Mouse (Mus musculus): Measurements from ENCODE around the gene Shank1. TPM values are rescaled to one million over a fixed set of nuclear protein-coding genes. Genes with fewer than 3 reads are reported as not detected.
"Not testable (repeated sequence)": the region's sequence is repeated elsewhere in the genome, so short reads cannot be mapped to it uniquely, and the experiment has no call there.

The Shank1 gene
- total and polyA plus RNA-seq, 3 experiments = 0.12 to 3.9 TPM; not detected in 1

DNA sequence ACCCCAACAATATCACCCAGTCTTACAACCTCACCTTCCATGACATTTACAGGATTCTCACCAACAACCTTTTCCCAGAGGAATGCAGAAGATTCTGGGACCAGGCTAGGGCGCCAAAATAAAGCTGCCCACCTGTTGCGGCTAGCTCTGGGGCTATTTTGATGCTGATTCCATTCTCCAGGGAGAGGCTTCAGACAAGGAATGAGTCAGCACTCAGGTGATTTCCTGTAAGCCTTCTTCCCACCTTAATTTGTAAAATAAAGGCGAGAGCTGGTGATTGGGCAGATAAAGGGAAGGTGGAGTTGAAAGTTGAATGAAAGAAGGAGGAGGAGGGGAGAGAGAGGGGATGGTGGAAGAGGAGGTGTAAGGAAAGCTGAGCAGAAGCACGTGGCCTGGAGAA is 18.6 kb upstream of the Shank1 start:
- no peak for DNase-seq (ENCODE audit: low read depth, low spot score)
- Histone ChIP-seq H3K9ac (ENCODE audit: control insufficient read depth, low read depth, low read length, poor library complexity, severe bottlenecking) (no peak overlapping the region), H3K79me2 (ENCODE audit: control insufficient read depth, insufficient read depth, low read length, poor library complexity) (no peaks in the 10 kb centered on the region), H3K36me3 (ENCODE audit: control insufficient read depth in 1 of 2, insufficient read depth in 2 of 2, low read length in 2 of 2) (no peaks in the 10 kb centered on the region), H3K27ac (ENCODE audit: control insufficient read depth, low read depth, low read length) (no peak overlapping the region), H3K9me3 (replicated peaks; ENCODE audit: insufficient read depth, low read length) (no peaks in the 10 kb centered on the region), H3K4me3 (ENCODE audit: control insufficient read depth in 1 of 2, insufficient read depth in 1 of 2, low read depth in 2 of 2, low read length in 2 of 2) (no peak overlapping the region), H3K4me1 (ENCODE audit: control insufficient read depth in 1 of 2, insufficient read depth in 2 of 2, low read length in 2 of 2) (no peaks in the 10 kb centered on the region), H3K27me3 (ENCODE audit: control insufficient read depth in 1 of 2, insufficient read depth in 2 of 2, low read length in 2 of 2) (no peaks in the 10 kb centered on the region)
- TF ChIP-seq MYB (IDR thresholded peaks at IDR 0.05; ENCODE audit: low read depth, low read length) (no peak), POLR2AphosphoS5 (IDR thresholded peaks at IDR 0.05; ENCODE audit: borderline replicate concordance, low read depth, low read length) (no peak), ZC3H11A (IDR thresholded peaks at IDR 0.05; ENCODE audit: low read depth, low read length) (no peak), MXI1 (IDR thresholded peaks at IDR 0.05; ENCODE audit: low read depth, low read length) (no peak), NELFE (IDR thresholded peaks at IDR 0.05; ENCODE audit: low read depth, low read length) (no peak), KAT2A (conservative IDR thresholded peaks at IDR 0.05; ENCODE audit: low read depth, low read length) (no peak), RCOR1 (IDR thresholded peaks at IDR 0.05; ENCODE audit: low read depth, low read length) (no peak), GATA1 (IDR thresholded peaks at IDR 0.05; ENCODE audit: low read depth, low read length) (no peak), BHLHE40 (IDR thresholded peaks at IDR 0.05; ENCODE audit: borderline replicate concordance, low read depth, low read length) (no peak), GABPA (IDR thresholded peaks at IDR 0.05; ENCODE audit: low read depth, low read length) (no peak), CHD2 (IDR thresholded peaks at IDR 0.05; ENCODE audit: low read length) (no peak), MAZ (IDR thresholded peaks at IDR 0.05; ENCODE audit: low read depth, low read length) (no peak), SMC3 (IDR thresholded peaks at IDR 0.05; ENCODE audit: low read depth, low read length) (no peak), USF1 (IDR thresholded peaks at IDR 0.05; ENCODE audit: low read depth, low read length) (no peak), MEF2A (IDR thresholded peaks at IDR 0.05; ENCODE audit: extremely low read depth, insufficient replicate concordance, low read depth, low read length, poor library complexity, severe bottlenecking) (no peak), ZNF384 (IDR thresholded peaks at IDR 0.05; ENCODE audit: low read depth, low read length) (no peak), USF2 (IDR thresholded peaks at IDR 0.05; ENCODE audit: borderline replicate concordance in 1 of 2, insufficient read depth in 1 of 2, low read depth in 1 of 2, low read length in 2 of 2) (no peak), ZKSCAN1 (IDR thresholded peaks at IDR 0.05; ENCODE audit: low read depth, low read length) (no peak), TAL1 (IDR thresholded peaks at IDR 0.05; ENCODE audit: low read length) (no peak)

DNA sequence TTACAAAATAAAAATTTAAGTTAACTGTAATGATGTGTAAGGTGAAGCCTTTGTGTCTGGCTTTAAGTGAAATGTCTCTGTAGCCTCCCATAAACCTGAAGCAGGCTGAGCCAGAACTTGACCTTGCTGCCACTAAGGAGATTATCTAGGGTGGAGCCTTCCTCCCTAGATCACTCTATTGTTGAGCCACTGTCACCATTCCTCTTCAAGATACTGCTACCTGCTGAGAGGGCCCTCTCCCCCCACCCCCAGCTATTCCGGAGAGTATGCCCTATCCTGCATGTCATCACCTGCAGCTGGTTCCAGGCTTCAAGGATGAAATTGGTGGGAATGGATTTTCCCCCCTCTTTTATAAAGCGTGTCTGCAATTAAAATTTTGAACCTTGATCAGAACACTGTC is 12.6 kb upstream of the Shank1 start:
- H3K36me3 ChIP-seq (ENCODE audit: control insufficient read depth in 1 of 2, insufficient read depth in 2 of 2, low read length in 2 of 2); H3K27me3 ChIP-seq (ENCODE audit: control insufficient read depth in 1 of 2, insufficient read depth in 2 of 2, low read length in 2 of 2); H3K9ac ChIP-seq (ENCODE audit: control insufficient read depth, low read depth, low read length, poor library complexity, severe bottlenecking); H3K27ac ChIP-seq (ENCODE audit: control insufficient read depth, low read depth, low read length); DNase-seq (ENCODE audit: low read depth, low spot score); H3K4me1 ChIP-seq (ENCODE audit: control insufficient read depth in 1 of 2, insufficient read depth in 2 of 2, low read length in 2 of 2); H3K79me2 ChIP-seq (ENCODE audit: control insufficient read depth, insufficient read depth, low read length, poor library complexity); H3K4me3 ChIP-seq (ENCODE audit: control insufficient read depth in 1 of 2, insufficient read depth in 1 of 2, low read depth in 2 of 2, low read length in 2 of 2); H3K9me3 ChIP-seq (replicated peaks; ENCODE audit: insufficient read depth, low read length): not testable (repeated sequence)
